Mouse (Mus musculus) regulatory T cell (primary cell): ENCODE data around the gene Fbxl13.

Experiments
- in situ Hi-C: fragments of 300-600 bp; cut with MboI, MseI; formaldehyde crosslinking; loops from one replicate; pipeline ENCODE4 v1.15.1; 2025; ENCODE audit warnings: high pct_unique_total_duplicates

Fbxl13 gene

DNA sequence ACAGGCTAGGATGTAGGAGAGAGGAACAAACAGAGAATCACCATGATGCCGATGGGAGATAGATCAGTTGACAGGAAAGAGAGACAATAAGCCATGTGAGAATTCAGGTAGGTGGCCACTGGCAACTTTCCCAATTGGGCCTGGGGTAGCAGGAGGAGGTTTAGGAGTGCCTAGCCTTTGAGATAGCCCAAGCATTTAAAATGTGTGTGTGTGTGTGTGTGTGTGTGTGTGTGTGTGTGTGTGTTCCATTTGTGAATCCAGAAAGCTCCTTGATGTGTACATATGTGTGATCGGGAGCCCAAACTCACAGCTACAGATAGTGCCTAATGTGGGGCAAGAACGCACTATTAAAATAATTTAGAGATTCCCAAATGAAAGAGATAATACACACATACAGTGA is 67.3 kb downstream of the Fbxl13 start:
- in situ Hi-C loops = loop anchor here (10.0 kb wide), 1 partner anchor 1817 kb away; no protein-coding TSS in a partner anchor

DNA sequence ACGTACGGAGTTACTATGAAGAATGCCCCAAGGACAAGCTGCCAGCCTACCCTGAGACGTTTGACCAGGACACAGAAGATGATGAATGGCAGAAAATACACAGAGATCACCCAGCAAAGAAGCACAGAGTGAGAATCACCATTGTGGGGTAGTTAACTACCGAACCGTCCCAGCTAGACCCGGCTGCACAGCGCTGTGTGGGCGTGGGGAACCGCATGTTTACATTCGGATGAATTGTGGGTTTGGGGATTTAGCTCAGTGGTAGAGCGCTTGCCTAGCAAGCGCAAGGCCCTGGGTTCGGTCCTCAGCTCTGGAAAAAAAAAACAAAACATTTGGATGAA is 70.3 kb downstream of the Fbxl13 start:
- in situ Hi-C loops = loop anchor here (10.0 kb wide), 1 partner anchor 1820 kb away; no protein-coding TSS in a partner anchor

DNA sequence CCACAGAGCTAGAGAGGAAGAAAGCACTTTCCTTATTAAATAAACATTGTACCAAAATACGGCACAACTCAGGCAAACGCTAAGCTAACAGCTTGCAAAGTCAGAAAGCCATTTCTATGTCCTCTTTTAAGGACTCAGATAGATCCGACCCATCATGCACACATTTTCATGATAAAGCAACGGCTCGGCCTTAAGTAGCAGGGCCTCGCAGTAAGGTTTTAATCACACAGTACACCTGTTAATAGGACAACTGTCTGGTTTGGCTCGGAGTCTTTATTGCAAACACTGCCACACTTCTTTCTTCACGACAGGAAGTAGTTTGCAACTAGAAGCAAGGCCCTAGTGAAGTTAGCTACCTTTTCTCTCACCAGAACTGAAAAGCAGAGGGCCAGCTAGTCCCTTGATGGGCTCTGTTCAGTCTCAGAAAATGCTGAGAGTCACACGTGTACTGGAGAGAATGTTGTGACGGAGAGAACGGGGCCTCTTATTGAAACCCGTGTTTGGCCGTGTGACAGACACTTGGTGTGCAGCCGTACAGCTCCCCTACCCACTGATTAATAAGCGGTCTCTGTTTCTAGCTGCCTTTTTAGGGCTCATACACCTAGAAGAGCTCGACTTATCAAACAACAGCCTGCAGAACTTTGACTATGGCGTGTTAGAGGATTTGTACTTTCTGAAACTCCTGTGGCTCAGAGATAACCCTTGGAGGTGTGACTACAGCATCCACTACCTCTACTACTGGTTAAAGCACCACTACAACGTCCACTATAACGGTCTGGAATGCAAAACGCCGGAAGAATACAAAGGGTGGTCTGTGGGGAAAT is 70.8 kb downstream of the Fbxl13 start:
- in situ Hi-C loops = loop anchor here (10.0 kb wide), 1 partner anchor 1820 kb away; no protein-coding TSS in a partner anchor

DNA sequence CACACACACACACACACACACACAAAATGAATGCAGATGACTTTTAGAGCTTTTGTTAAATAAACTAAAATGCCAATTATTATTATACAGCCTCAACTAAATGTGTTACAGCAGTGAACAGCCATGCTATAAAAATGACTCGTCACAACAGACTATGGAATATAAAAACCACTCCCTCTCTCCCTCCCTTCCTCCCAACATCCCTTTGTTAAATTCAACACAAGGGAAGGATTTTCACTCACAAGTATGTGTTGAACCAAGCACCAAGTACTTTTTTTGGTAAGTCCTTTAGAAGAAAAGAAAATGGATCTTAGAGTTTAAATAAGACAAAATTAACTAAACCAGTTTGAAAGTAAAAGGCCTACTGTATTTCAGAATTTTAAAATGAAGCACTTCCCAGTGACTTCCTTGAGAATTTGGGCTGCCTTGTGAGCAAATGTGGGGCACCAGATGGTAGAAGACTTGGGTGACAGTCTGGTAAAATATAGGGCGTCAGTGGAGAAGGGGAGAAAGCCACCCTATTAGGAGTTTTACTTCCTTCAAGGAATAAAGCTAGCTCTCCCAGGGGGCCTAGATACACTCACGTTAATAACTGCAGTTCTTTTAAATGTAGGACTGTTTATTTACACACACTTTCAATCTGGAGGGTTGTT is 72.5 kb downstream of the Fbxl13 start:
- in situ Hi-C loops = loop anchor here (10.0 kb wide), 1 partner anchor 1822 kb away; no protein-coding TSS in a partner anchor

GRCm38 (mm10) chr5:21567784-21568183 is 77.7 kb downstream of the Fbxl13 start:
- in situ Hi-C loops = no loop called here

DNA sequence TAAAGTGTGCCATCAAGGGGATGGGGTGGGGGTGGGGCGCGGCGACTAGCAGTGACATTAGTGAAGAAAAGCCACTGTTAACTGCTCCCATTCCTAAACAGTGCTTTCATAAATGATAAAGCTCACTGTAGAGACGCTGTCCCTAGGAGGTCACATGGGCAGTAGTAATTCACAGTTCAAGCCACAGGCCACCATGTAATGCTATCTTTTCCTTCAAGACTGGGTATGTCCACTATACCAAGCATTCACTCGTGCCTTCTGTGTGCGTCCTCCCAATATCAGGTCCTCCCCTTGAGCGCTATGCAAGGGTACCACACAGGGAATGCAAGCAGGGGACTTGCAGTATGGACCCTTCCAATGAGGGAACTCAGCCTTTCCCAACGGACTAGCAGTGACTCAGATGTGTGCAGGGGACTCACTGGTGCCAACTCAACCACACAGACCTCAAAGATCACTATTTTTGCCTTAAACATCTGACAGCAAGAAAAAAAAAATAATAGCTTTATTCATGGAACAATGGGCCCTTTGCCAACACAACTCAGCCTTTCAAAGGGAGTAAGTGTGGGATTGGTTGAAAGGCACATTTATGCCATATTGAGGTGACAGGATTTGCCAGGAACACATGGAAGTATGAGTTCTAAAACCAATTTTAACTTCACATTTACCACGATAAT is 79.9 kb downstream of the Fbxl13 start:
- in situ Hi-C loops = no loop called here

GRCm38 (mm10) chr5:21563936-21564335 is 81.5 kb downstream of the Fbxl13 start:
- in situ Hi-C loops = no loop called here

- in situ Hi-C loops = no loop called here
Observed at GRCm38 (mm10) chr5:21556502-21556901, 88.9 kb downstream of the Fbxl13 start.

DNA sequence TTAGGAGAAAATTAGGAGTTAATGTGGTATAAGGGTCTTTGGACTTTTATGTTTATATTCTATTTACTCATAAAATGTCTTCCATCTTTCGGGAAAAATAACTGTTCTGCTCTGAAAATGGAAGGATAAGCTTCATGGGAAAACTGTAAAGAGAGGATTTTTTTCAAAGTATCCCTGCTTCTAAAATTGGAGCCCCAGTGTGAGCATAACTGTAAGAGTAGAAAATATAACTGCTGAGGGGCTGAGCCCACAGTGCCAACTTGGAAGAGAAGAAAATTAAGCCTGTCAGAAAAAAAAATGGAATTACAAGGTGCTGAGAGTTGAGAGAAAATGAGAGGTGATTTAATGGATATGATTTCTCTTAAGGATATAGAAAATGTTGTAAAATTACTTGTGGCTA is 90.7 kb downstream of the Fbxl13 start:
- in situ Hi-C loops = no loop called here

- in situ Hi-C loops = no loop called here
Observed at GRCm38 (mm10) chr5:21553685-21554084, 91.7 kb downstream of the Fbxl13 start.

- in situ Hi-C loops = no loop called here
Observed at GRCm38 (mm10) chr5:21547005-21547404, 98.4 kb downstream of the Fbxl13 start.

GRCm38 (mm10) chr5:21545786-21546185 is 99.6 kb downstream of the Fbxl13 start:
- in situ Hi-C loops = no loop called here

DNA sequence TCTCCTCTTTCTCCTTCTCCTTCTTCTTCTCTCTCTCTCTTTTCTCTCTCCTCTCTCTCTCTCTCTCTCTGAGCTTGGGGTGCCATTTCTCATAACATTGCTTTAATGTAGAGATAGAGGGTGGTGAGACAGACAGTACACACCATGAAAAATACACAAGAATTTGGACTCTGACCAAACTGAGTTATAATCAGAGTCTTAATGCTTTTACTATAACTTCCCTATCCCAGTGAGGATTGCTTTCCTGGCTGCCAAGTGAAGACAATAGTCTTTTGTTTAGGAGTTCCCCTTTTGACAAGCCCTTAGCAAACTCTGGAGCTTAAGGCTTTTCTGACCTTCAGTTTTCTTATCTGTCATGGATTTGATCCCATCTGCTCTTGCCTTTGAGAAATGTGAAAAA is 100.2 kb downstream of the Fbxl13 start:
- in situ Hi-C loops = no loop called here

GRCm38 (mm10) chr5:21544821-21545220 is 100.6 kb downstream of the Fbxl13 start:
- in situ Hi-C loops = no loop called here

DNA sequence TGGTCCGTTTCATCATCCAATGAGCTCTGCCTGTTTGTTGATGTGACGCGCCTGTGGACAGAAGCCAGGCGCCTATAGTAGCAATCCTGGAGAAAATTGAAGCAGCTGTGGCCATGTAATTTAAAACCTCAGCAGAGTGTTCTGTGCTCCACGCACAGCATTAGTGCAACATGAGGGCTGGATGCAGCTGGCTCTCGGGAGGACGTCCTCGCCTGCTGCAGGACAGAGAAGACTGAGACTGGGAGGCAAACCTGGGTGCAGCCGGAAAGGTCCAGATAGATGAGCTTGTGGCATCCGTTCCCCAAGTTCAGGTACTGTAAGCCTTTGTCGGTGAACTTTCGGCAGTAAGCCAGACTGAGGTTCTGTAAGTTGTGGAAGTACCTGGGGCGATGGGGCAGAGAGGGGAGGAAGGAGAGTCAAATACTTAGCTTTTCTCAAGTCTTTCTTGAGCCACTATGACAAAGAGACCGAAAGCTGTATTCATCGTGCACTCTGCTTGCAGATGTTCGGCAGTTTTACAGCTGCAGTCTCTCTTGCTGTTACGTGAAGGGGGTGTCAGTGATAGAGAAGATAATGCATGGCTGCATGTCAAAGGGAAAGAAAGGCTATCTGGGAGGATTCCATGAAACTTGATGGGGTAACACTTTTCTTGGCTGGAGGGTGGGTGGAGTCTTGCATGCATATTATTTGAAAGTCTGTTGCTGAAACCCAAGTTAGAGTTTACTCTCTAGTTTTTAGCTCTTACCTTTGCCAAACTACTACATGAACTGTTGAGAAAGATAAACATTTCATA is 101.8 kb downstream of the Fbxl13 start, which contains the start of gene Lrrc17:
TSS of gene Lrrc17 (plus strand) at position 151 of the 793 bp plus-strand sequence.
- in situ Hi-C loops = no loop called here

DNA sequence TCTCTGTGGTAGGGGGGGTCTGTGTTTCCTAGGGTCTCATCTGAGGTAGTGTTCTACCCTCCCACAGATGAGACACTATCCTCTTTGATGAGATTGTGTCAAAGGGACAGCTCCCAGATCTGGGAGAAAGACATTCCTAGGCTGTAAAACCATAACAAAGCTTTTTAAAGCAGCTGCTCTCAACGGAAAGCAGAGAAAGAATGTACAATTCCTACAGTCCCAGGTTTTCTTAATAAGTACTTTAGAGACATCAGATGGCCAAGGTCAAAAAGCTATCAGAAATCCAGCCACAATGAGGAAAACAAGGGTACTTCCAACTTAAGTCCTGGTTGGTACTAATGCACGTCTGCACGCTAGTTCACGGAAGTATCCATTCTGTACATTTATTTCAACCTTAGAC is 103.2 kb downstream of the Fbxl13 start:
- in situ Hi-C loops = no loop called here

- in situ Hi-C loops = no loop called here
Observed at GRCm38 (mm10) chr5:21532921-21533320, 112.5 kb downstream of the Fbxl13 start.

GRCm38 (mm10) chr5:21532126-21532525 is 113.3 kb downstream of the Fbxl13 start:
- in situ Hi-C loops = no loop called here

DNA sequence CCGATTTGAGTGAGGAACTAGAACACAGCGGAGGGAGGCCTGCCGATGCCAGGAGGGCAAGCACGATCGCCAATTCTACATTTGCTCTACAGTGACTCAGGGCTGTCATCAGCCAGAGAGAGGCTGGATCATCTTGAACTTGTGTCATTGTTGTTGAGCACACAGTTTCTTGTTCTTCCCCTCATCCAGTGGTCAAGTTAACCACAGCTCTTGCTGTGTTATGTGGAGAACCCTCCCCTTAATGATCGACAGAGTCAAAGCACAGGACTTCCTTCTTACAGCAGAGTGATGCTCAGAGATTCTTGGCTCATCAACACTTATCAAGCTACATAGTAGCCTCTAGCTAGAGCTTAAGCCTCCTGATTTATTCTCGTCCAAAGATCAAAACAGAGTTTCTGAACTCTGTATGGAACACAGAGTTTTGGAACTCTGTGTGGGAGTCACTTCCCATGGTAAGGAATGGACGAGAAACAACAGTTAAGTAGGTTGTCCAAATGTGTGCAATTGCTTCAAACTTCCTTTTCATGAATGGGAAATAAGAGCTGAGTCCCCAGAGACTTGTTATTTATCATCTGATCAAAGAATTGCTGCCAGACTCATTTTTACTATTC is 116.2 kb downstream of the Fbxl13 start:
- in situ Hi-C loops = no loop called here

DNA sequence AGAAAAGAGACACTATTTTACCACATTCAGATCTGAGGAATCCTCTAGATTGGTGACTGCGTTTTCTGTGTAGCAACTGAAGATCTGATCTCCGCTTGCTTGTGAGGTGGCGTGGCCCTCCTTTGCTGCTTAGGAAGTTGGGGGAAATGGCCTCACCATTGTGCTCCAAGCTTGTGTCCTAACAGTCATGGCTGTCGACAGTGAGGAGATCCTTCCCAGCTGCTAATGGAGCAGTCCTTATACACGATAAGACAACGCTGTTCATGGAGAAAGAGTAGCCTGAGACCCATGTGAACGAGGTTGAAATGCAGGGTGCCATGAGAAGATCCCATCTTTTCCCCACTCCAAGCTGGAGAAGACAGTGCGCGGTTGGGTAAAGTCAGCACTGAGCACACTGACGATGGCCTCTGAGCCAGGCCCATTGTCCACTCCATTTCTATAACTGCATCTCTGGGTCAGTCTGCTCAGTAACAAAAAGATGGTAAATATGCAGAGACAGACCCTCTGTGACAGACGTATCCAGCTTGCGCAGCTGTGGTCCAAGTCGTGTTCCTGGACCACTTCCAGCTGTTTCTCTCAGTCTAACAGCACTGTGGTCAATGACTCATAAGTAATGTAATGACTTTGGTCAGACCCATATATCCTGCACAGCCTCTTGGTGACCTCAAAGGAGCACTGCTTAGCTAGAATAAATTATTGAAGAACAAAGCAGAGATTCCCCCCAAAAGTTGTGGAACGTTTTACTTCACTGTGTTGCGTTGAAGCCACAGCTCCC is 117.2 kb downstream of the Fbxl13 start:
- in situ Hi-C loops = no loop called here
